Mouse (Mus musculus) thymus, adult 2 months (tissue): ENCODE data around the gene Rangap1. TPM values are rescaled to one million over a fixed set of nuclear protein-coding genes. Genes with fewer than 3 reads are reported as not detected.

ENCODE experiments used
- DNase-seq: peaks from one replicate; pipeline ENCODE4 v3.0.0; 2021
- H3K27ac ChIP-seq: fragments of 200-500 bp; 2 replicates; pipeline ENCODE4 v1.5.1; 2012; ENCODE audit warnings: low read length, control low read depth; ENCODE audit not compliant: control insufficient read depth, insufficient read depth
- H3K27me3 ChIP-seq: fragments of 200-500 bp; 2 replicates; pipeline ENCODE4 v1.6.1; 2012; ENCODE audit warnings: mild to moderate bottlenecking, low read length, moderate library complexity, mixed read lengths; ENCODE audit not compliant: control insufficient read depth, insufficient read depth
- H3K36me3 ChIP-seq: fragments of 200-500 bp; 2 replicates; pipeline ENCODE4 v1.6.1; 2012; ENCODE audit warnings: mild to moderate bottlenecking, low read length, moderate library complexity; ENCODE audit not compliant: control insufficient read depth, insufficient read depth
- H3K4me1 ChIP-seq: fragments of 200-500 bp; replicated peaks from 2 replicates; pipeline ENCODE4 v1.6.1; 2012; ENCODE audit warnings: low read length; ENCODE audit not compliant: control insufficient read depth, insufficient read depth
- H3K4me3 ChIP-seq: fragments of 200-500 bp; 2 replicates; pipeline ENCODE4 v1.5.1; 2012; ENCODE audit warnings: mild to moderate bottlenecking, low read length, control low read depth, moderate library complexity; ENCODE audit not compliant: control insufficient read depth, insufficient read depth
- CTCF ChIP-seq: fragments of 200-500 bp; IDR thresholded peaks from 2 replicates; pipeline ENCODE4 v1.5.1; 2012; ENCODE audit warnings: mild to moderate bottlenecking, control low read depth, low read length, moderate library complexity, borderline replicate concordance; ENCODE audit not compliant: control insufficient read depth, poor library complexity, insufficient read depth; ENCODE audit errors: extremely low read depth
- POLR2A ChIP-seq: fragments of 200-500 bp; IDR thresholded peaks from 2 replicates; pipeline ENCODE4 v1.6.1; 2012; ENCODE audit warnings: mild to moderate bottlenecking, low read length, control low read depth, moderate library complexity; ENCODE audit not compliant: control insufficient read depth, poor library complexity, insufficient read depth; ENCODE audit errors: extremely low read depth
- WGBS: fragments of 180-500 bp; shearing (Covaris S2); methylation state at CpG from one replicate; pipeline ENCODE4 v1.1.7; 2018; 5-methylcytosine and 5-hydroxymethylcytosine counted together
- polyA plus RNA-seq: library from polyadenylated mRNA; depleted of rRNA; stranded (reverse); fragments of >200 nt; gene quantifications from 2 replicates; pipeline ENCODE4 v1.2.3, GENCODE M21; 2012

Gene Rangap1
- polyA plus RNA-seq, 1 experiment: 73.9 TPM

- WGBS: 87% methylated on average over 11 of the region's 11 CpGs
- Histone ChIP-seq H3K27me3 (no peaks in the 10 kb centered on the region), H3K27ac (no peak overlapping the region), H3K4me1 (no peaks in the 10 kb centered on the region), H3K4me3 (no peak overlapping the region), H3K36me3 (peaks cover 24% of the 10 kb centered on the region; the same call in 1 of the 2 replicates)
- TF ChIP-seq CTCF: no peak
- no peak for TF ChIP-seq POLR2A
- no peak for DNase-seq
Observed at GRCm38 (mm10) chr15:81776631-81777422, 31.5 kb upstream of the Rangap1 start.

DNA sequence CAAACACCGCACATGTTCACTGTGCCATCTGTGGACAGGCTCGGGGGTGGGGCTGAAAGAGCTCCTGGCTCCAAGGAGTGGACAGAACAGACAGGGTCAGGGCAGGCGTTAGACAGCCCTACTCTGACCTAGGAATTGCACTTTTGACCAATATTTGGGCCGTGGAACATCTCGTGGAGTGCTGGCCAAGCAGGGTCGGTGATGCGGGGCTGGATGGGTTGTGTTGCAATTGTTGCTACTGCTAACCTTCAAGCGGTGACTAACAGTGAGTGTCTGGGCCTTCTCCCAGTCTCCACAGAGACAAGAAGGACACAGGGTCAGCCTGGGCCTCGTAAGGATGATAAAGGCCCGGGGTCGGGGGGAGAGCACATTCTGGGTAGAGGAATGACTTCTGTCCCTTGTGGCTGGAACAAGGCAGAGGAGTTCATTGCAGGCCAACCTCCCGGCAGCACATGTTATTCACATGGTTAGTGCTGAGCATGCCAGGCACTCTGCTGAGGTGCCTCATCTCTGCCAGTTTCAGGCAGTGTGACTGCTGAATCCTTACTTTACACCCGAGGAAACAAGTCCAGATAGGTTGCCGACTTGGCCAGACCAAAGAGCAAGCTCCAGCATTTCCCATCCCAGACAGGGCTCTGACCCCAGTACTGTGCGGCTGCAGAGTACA, 29.3 kb upstream of the Rangap1 start:
- Histone ChIP-seq H3K36me3 (peaks cover 11% of the 10 kb centered on the region; the same call in 1 of the 2 replicates), H3K4me1 (no peaks in the 10 kb centered on the region), H3K4me3 (no peak overlapping the region), H3K27me3 (no peaks in the 10 kb centered on the region), H3K27ac (no peak overlapping the region)
- DNase-seq: no peak
- WGBS: 94% methylated on average over 15 of the region's 15 CpGs
- TF ChIP-seq POLR2A (no peak), CTCF (no peak)

DNA sequence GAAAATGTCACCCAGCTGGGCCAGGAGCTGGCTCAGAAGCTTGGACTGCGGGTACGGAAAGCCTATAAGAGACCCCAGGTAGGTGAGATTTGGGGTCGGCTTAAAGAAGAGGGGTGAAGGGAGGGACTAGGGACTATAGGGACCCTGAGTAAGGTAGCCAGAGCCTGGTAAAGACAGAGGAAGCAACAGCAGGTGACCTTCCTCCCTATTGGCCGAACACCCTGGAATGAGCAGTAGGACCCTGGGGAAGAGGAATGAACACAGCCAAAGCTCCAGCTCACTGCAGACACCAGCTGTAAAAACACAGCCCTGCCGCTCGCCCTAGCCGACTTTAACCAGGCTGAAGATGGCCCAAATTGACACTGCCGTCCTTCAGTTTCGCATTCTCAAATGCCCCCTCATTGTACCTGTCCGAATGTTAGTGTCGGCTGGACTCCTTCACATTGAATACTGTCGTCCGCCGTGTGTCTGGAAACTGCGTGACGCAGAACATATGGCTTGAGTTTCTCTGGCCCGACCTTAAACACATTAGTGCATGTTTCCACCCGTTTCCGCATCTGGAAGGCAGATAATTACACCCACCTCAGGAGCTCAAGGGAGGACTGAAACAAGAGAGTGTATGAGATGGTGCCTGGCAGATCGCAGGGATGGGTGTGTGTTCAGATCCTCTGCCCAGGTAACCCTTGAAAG, 27.2 kb upstream of the Rangap1 start:
- DNase-seq: no peak
- no peak overlapping the region for H3K4me3 ChIP-seq
- no peaks in the 10 kb centered on the region for H3K27me3 ChIP-seq
- TF ChIP-seq CTCF (no peak), POLR2A (no peak)
- WGBS: 97% methylated on average over 20 of the region's 20 CpGs
- no peaks in the 10 kb centered on the region for H3K4me1 ChIP-seq
- no peak overlapping the region for H3K27ac ChIP-seq
- H3K36me3 ChIP-seq: 0 out of 2 replicates have a peak, but pooled peaks cover 7% of the 10 kb centered on the region

DNA sequence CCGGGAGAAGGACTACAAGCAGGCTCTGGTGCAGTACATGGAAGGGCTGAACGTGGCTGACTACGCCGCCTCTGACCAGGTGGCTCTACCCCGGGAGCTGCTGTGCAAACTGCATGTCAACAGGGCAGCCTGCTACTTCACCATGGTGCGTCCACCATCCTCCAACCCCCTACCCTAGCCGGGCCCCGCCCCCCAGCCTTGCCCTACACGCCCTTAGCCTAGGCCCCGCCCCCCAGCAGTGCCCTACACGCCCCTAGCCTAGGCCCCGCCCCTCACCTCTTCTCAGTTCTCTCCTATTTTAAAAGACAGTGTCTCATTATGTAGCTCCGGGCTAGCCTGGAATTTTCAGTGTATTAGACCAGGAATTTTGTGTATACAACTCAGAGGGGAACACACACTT, 23.7 kb upstream of the Rangap1 start:
- Histone ChIP-seq H3K27ac (no peak overlapping the region), H3K36me3 (0 out of 2 replicates have a peak, but pooled peaks cover 7% of the 10 kb centered on the region), H3K27me3 (no peaks in the 10 kb centered on the region), H3K4me1 (no peaks in the 10 kb centered on the region), H3K4me3 (no peak overlapping the region)
- no peak for DNase-seq
- WGBS: 89% methylated on average over 13 of the region's 13 CpGs
- TF ChIP-seq CTCF (no peak), POLR2A (no peak)

GRCm38 (mm10) chr15:81766439-81766838, 21.1 kb upstream of the Rangap1 start:
- no peak for DNase-seq
- Histone ChIP-seq H3K4me1 (no peaks in the 10 kb centered on the region), H3K27me3 (no peaks in the 10 kb centered on the region), H3K27ac (no peak overlapping the region), H3K36me3 (no peaks in the 10 kb centered on the region), H3K4me3 (no peak overlapping the region)
- TF ChIP-seq POLR2A (no peak), CTCF (no peak)
- WGBS: 95% methylated on average over 5 of the region's 5 CpGs

DNA sequence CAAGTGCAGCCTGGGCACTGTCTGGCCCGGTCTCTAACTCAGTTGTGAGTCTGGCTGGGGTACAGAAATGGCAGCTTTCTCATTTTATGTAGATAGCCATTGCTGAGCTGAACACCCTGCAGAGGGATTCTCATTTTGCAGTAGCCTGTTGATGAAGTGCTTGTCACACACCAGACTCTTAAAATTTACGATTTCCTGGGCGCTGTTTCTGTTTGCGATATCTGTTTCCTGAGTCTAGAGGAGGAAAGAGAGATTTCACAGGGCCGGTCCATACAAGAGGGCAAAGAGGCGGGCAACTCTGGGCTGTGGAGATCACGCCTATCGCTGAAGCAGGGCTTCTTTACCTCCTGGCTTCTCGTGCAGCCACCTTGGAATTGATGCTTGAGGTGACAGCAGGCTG, 20.3 kb upstream of the Rangap1 start:
- no peak for DNase-seq
- Histone ChIP-seq H3K27ac (no peak overlapping the region), H3K36me3 (no peaks in the 10 kb centered on the region), H3K27me3 (no peaks in the 10 kb centered on the region), H3K4me3 (no peak overlapping the region), H3K4me1 (no peaks in the 10 kb centered on the region)
- WGBS: 83% methylated on average over 9 of the region's 9 CpGs
- TF ChIP-seq POLR2A: no peak
- no peak for TF ChIP-seq CTCF

GRCm38 (mm10) chr15:81764573-81764972, 19.2 kb upstream of the Rangap1 start:
- no peak for DNase-seq
- no peak overlapping the region for H3K4me3 ChIP-seq
- 95% methylated on average over 6 of the region's 6 CpGs for WGBS
- H3K27me3 ChIP-seq: no peaks in the 10 kb centered on the region
- no peak for TF ChIP-seq POLR2A
- no peak for TF ChIP-seq CTCF
- H3K27ac ChIP-seq: no peak overlapping the region
- H3K36me3 ChIP-seq: no peaks in the 10 kb centered on the region
- no peaks in the 10 kb centered on the region for H3K4me1 ChIP-seq
